ENCODE assay signal across 22 mouse cellular contexts in the genomic region with DNA sequence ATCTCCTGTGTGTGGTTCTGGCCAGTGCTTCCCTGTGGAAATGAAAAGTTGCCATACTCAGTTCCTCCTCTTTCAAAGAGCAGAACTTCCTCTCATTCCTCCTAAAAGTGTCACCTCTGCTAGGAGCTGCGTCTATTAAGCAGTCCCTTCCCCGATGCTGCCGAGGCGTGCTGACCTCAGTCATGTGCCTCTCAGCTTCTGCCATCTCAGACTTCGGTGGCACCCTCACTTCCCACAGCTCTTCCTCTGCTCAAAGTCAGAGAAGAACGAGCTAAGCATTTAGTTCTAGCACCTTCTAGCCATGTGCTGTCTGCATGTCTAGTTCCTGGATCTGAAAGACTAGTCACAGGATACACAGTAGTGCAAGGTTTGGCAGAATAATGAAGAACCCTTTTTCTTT.
DNase-seq lines count a peak whose midpoint lies in the region; ATAC-seq and TF ChIP-seq lines count a peak whose summit lies in the region.
"Had no signal": no experiment of that assay in that cellular context is flagged by ENCODE, and none has a peak within 500 bp of the region (broad histone marks: within the 10 kb centered on the region; RNA-seq: fewer than 3 reads in every experiment).

No protein-coding gene starts in this region.

- no peak for ATAC-seq in hindbrain, embryonic 13.5 days (ENCODE audit: low FRiP score)
- ATAC-seq: activated CD4-positive, CD25-positive, alpha-beta regulatory T cell, adult 4 months; CD4-positive, CD25-positive, alpha-beta regulatory T cell, adult 4 months; Patski had no signal

- H3K9me3 ChIP-seq in hindbrain, embryonic 13.5 days: no peaks in the 10 kb centered on the region
- H3K9me3 ChIP-seq: G1E had no signal

- H3K27ac ChIP-seq in layer of hippocampus, adult 2 months: no peak overlapping the region
- no peak overlapping the region for H3K27ac ChIP-seq in hindbrain, embryonic 13.5 days

- no peaks in the 10 kb centered on the region for H3K27me3 ChIP-seq in hindbrain, embryonic 13.5 days
- H3K27me3 ChIP-seq: Patski had no signal

- H3K36me3 ChIP-seq in hindbrain, embryonic 13.5 days: no peaks in the 10 kb centered on the region

- DNase-seq in layer of hippocampus, adult 11-12 months (ENCODE audit: low spot score): peak; percentile 53
- no peak for DNase-seq in layer of hippocampus, postnatal 14 days (ENCODE audit: low spot score in 2 of 2)
- DNase-seq in layer of hippocampus, adult 9-10 months (ENCODE audit: low spot score): peak; percentile 26
- no peak for DNase-seq in layer of hippocampus, postnatal 10 days (ENCODE audit: low spot score in 2 of 2)
- peak; percentile 72 for DNase-seq in layer of hippocampus, adult 9-11 months
- DNase-seq in layer of hippocampus, adult 2 months (ENCODE audit: low spot score in 2 of 2): no peak
- DNase-seq in brain, adult 2 months (ENCODE audit: low read depth, low spot score): peak; percentile 47
- DNase-seq: adrenal gland, adult 2 months; adrenal gland, adult 8-10 months; adrenal gland, postnatal 10 days; adrenal gland, postnatal 14 days; adrenal gland, postnatal 25 days; adrenal gland, postnatal 36 days; B cell, adult 2 months; cerebellum, adult 11 months; cerebellum, adult 11-12 months; cerebellum, adult 18-20 months had no signal

- TF ChIP-seq CTCF in layer of hippocampus, adult 2 months (conservative IDR thresholded peaks at IDR 0.05): no peak

- H3K4me1 ChIP-seq in hindbrain, embryonic 13.5 days (replicated peaks): 0 out of 2 replicates have a peak, but pooled peaks cover 7% of the 10 kb centered on the region

- H3K4me3 ChIP-seq in layer of hippocampus, adult 2 months: no peak overlapping the region
- H3K4me3 ChIP-seq in hindbrain, embryonic 13.5 days: no peak overlapping the region

- H3K9ac ChIP-seq in hindbrain, embryonic 13.5 days: no peak overlapping the region

- H3K4me2 ChIP-seq in hindbrain, embryonic 13.5 days: no peak overlapping the region

- 92% methylated on average over 6 of the region's 6 CpGs for WGBS in hindbrain, embryonic 13.5 days

Comparison
In these comparisons a context has a peak if more than half of its experiments do, and no peak if none do; other contexts are left out.
1. DNase-seq: peak in layer of hippocampus, adult 11-12 months (single experiment), layer of hippocampus, adult 9-10 months (single experiment), layer of hippocampus, adult 9-11 months (single experiment) and brain, adult 2 months (single experiment); none in layer of hippocampus, postnatal 14 days (0 of 2), layer of hippocampus, postnatal 10 days (0 of 2) and layer of hippocampus, adult 2 months (0 of 2).